Mouse (Mus musculus): ENCODE results near the gene Tm6sf1. TPM values are rescaled to one million over a fixed set of nuclear protein-coding genes. Genes with fewer than 3 reads are reported as not detected.

Gene Tm6sf1
- polyA plus RNA-seq, 1 experiment from 2014 or later, result 10.4 TPM

GRCm38 (mm10) chr7:81842141-81842540 lies 16.7 kb upstream of the Tm6sf1 start:
- 83% methylated on average over 7 of the region's 7 CpGs for WGBS
- no peak for TF ChIP-seq CTCF (IDR thresholded peaks at IDR 0.05; ENCODE audit: low read depth)
- no peak for DNase-seq (ENCODE audit: low spot score)

GRCm38 (mm10) chr7:81842998-81843397 lies 15.8 kb upstream of the Tm6sf1 start:
- H3K36me3 ChIP-seq (ENCODE audit: insufficient read depth, low read length), result no peaks in the 10 kb centered on the region
- H3K4me3 ChIP-seq (replicated peaks; ENCODE audit: low read depth, low read length), result no peak overlapping the region
- H3K4me1 ChIP-seq (replicated peaks; ENCODE audit: insufficient read depth, low read length), result no peaks in the 10 kb centered on the region
- no peak for TF ChIP-seq CTCF (IDR thresholded peaks at IDR 0.05; ENCODE audit: low read depth)
- no peaks in the 10 kb centered on the region for H3K27me3 ChIP-seq (ENCODE audit: insufficient read depth, low read length)
- DNase-seq (ENCODE audit: low spot score) (no peak), ATAC-seq (replicated peaks; ENCODE audit: low FRiP score, low read depth) (no peak)
- 68% methylated on average over 1 of the region's 1 CpGs for WGBS
- no peak overlapping the region for H3K4me2 ChIP-seq (ENCODE audit: low read length)
- H3K27ac ChIP-seq, result no peak overlapping the region
- H3K9me3 ChIP-seq (replicated peaks; ENCODE audit: low read length), result no peaks in the 10 kb centered on the region
- H3K9ac ChIP-seq (ENCODE audit: low read depth, low read length), result no peak overlapping the region

More at GRCm38 (mm10) chr7:81842141-81842540, 16.7 kb upstream of the Tm6sf1 start:
- no peaks in the 10 kb centered on the region for H3K4me1 ChIP-seq (replicated peaks; ENCODE audit: insufficient read depth, low read length)
- no peaks in the 10 kb centered on the region for H3K9me3 ChIP-seq (replicated peaks; ENCODE audit: low read length)
- no peak overlapping the region for H3K4me3 ChIP-seq (replicated peaks; ENCODE audit: low read depth, low read length)
- no peak for ATAC-seq (replicated peaks; ENCODE audit: low FRiP score, low read depth)
- no peak overlapping the region for H3K9ac ChIP-seq (ENCODE audit: low read depth, low read length)
- H3K36me3 ChIP-seq (ENCODE audit: insufficient read depth, low read length), result no peaks in the 10 kb centered on the region
- H3K27ac ChIP-seq, result no peak overlapping the region
- H3K27me3 ChIP-seq (ENCODE audit: insufficient read depth, low read length), result no peaks in the 10 kb centered on the region
- no peak overlapping the region for H3K4me2 ChIP-seq (ENCODE audit: low read length)

- no peak overlapping the region for H3K9ac ChIP-seq (ENCODE audit: low read depth, low read length)
- 85% methylated on average over 8 of the region's 8 CpGs for WGBS
These were observed 14.9 kb upstream of the Tm6sf1 start for GRCm38 (mm10) chr7:81843903-81844302.

GRCm38 (mm10) chr7:81844801-81845200 lies 14.0 kb upstream of the Tm6sf1 start:
- Histone ChIP-seq H3K4me2 (ENCODE audit: low read length) (no peak overlapping the region), H3K9ac (ENCODE audit: low read depth, low read length) (no peak overlapping the region), H3K9me3 (replicated peaks; ENCODE audit: low read length) (no peaks in the 10 kb centered on the region), H3K27ac (no peak overlapping the region), H3K4me3 (replicated peaks; ENCODE audit: low read depth, low read length) (no peak overlapping the region), H3K4me1 (replicated peaks; ENCODE audit: insufficient read depth, low read length) (no peaks in the 10 kb centered on the region), H3K36me3 (ENCODE audit: insufficient read depth, low read length) (no peaks in the 10 kb centered on the region), H3K27me3 (ENCODE audit: insufficient read depth, low read length) (no peaks in the 10 kb centered on the region)
- WGBS, result 54% methylated on average over 11 of the region's 11 CpGs
- no peak for TF ChIP-seq CTCF (IDR thresholded peaks at IDR 0.05; ENCODE audit: low read depth)
- no peak for ATAC-seq (replicated peaks; ENCODE audit: low FRiP score, low read depth)
- DNase-seq (ENCODE audit: low spot score), result no peak

More at GRCm38 (mm10) chr7:81843903-81844302, 14.9 kb upstream of the Tm6sf1 start:
- H3K27me3 ChIP-seq (ENCODE audit: insufficient read depth, low read length), result no peaks in the 10 kb centered on the region
- no peak overlapping the region for H3K27ac ChIP-seq
- H3K9me3 ChIP-seq (replicated peaks; ENCODE audit: low read length), result no peaks in the 10 kb centered on the region
- no peaks in the 10 kb centered on the region for H3K4me1 ChIP-seq (replicated peaks; ENCODE audit: insufficient read depth, low read length)
- TF ChIP-seq CTCF (IDR thresholded peaks at IDR 0.05; ENCODE audit: low read depth), result no peak
- DNase-seq (ENCODE audit: low spot score), result no peak
- no peak overlapping the region for H3K4me2 ChIP-seq (ENCODE audit: low read length)
- no peak for ATAC-seq (replicated peaks; ENCODE audit: low FRiP score, low read depth)
- no peaks in the 10 kb centered on the region for H3K36me3 ChIP-seq (ENCODE audit: insufficient read depth, low read length)
- H3K4me3 ChIP-seq (replicated peaks; ENCODE audit: low read depth, low read length), result no peak overlapping the region

GRCm38 (mm10) chr7:81845313-81845712 lies 13.5 kb upstream of the Tm6sf1 start:
- no peak for ATAC-seq (replicated peaks; ENCODE audit: low FRiP score, low read depth)
- Histone ChIP-seq H3K36me3 (ENCODE audit: insufficient read depth, low read length) (no peaks in the 10 kb centered on the region), H3K27ac (no peak overlapping the region), H3K4me1 (replicated peaks; ENCODE audit: insufficient read depth, low read length) (no peaks in the 10 kb centered on the region), H3K4me3 (replicated peaks; ENCODE audit: low read depth, low read length) (no peak overlapping the region), H3K9ac (ENCODE audit: low read depth, low read length) (no peak overlapping the region), H3K4me2 (ENCODE audit: low read length) (no peak overlapping the region), H3K27me3 (ENCODE audit: insufficient read depth, low read length) (no peaks in the 10 kb centered on the region), H3K9me3 (replicated peaks; ENCODE audit: low read length) (no peaks in the 10 kb centered on the region)
- DNase-seq (ENCODE audit: low spot score), result no peak
- WGBS, result 68% methylated on average over 3 of the region's 3 CpGs
- no peak for TF ChIP-seq CTCF (IDR thresholded peaks at IDR 0.05; ENCODE audit: low read depth)

- TF ChIP-seq CTCF (IDR thresholded peaks at IDR 0.05; ENCODE audit: low read depth), result no peak
- ATAC-seq (replicated peaks; ENCODE audit: low FRiP score, low read depth), result no peak
- DNase-seq (ENCODE audit: low spot score), result no peak
- Histone ChIP-seq H3K9me3 (replicated peaks; ENCODE audit: low read length) (no peaks in the 10 kb centered on the region), H3K9ac (ENCODE audit: low read depth, low read length) (no peak overlapping the region), H3K27me3 (ENCODE audit: insufficient read depth, low read length) (no peaks in the 10 kb centered on the region), H3K27ac (no peak overlapping the region), H3K4me1 (replicated peaks; ENCODE audit: insufficient read depth, low read length) (no peaks in the 10 kb centered on the region), H3K4me3 (replicated peaks; ENCODE audit: low read depth, low read length) (no peak overlapping the region), H3K36me3 (ENCODE audit: insufficient read depth, low read length) (no peaks in the 10 kb centered on the region), H3K4me2 (ENCODE audit: low read length) (no peak overlapping the region)
- WGBS, result 73% methylated on average over 8 of the region's 8 CpGs
These were observed 12.8 kb upstream of the Tm6sf1 start for GRCm38 (mm10) chr7:81846008-81846407.

- no peaks in the 10 kb centered on the region for H3K27me3 ChIP-seq (ENCODE audit: insufficient read depth, low read length)
- DNase-seq (ENCODE audit: low spot score), result no peak
- no peak overlapping the region for H3K27ac ChIP-seq
- no peak for TF ChIP-seq CTCF (IDR thresholded peaks at IDR 0.05; ENCODE audit: low read depth)
- H3K9ac ChIP-seq (ENCODE audit: low read depth, low read length), result no peak overlapping the region
- H3K36me3 ChIP-seq (ENCODE audit: insufficient read depth, low read length), result no peaks in the 10 kb centered on the region
- no peaks in the 10 kb centered on the region for H3K9me3 ChIP-seq (replicated peaks; ENCODE audit: low read length)
- WGBS, result 43% methylated on average over 8 of the region's 8 CpGs
- H3K4me3 ChIP-seq (replicated peaks; ENCODE audit: low read depth, low read length), result no peak overlapping the region
- ATAC-seq (replicated peaks; ENCODE audit: low FRiP score, low read depth), result no peak
- H3K4me1 ChIP-seq (replicated peaks; ENCODE audit: insufficient read depth, low read length), result no peaks in the 10 kb centered on the region
- no peak overlapping the region for H3K4me2 ChIP-seq (ENCODE audit: low read length)
These were observed 11.8 kb upstream of the Tm6sf1 start for GRCm38 (mm10) chr7:81847010-81847409.
